Mouse (Mus musculus): ENCODE measurements at regions not wholly inside any gene's neighbourhood (a gene's known extent, or its start where the extent isn't known, plus 50 kb on each side); places are given as distances from the start of the nearest gene placed in this dataset.

DNA sequence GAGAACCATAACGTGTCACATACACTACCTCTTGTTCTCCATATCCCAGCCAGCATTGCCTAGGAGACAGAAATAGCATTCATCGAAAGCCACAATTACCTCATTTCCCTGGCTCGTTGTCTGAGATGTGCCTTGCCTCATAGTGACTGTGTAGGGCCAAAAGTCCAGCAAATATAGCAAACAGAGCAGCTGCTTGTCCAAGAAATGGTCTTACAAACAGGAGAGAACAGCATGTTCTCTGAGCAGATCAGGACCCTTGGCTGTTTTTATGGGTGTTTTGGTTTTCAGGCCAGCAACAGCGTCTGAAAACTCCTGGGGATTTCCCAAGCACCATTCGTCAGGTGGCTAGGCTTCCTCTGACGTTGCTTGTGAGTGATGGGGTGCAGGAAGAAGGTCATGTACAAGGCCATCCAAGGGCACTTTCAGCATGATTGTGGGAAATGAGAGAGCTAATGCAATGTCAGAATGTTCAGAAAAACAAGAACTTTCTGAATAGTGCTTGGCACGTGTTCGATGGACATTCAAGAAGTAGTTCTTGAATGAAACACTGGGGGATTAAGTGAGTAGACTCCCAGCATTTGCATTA lies 528.9 kb upstream of the Pappa start:
- in situ Hi-C loops (cut with MboI; ENCODE audit: low sequenced_read_pairs), result no loop called here

GRCm38 (mm10) chr4:64598465-64598864 lies 525.5 kb upstream of the Pappa start:
- in situ Hi-C loops (cut with MboI; ENCODE audit: low sequenced_read_pairs), result no loop called here

- in situ Hi-C loops (cut with MboI; ENCODE audit: low sequenced_read_pairs), result no loop called here
Observed at GRCm38 (mm10) chr4:64599222-64599621, 524.8 kb upstream of the Pappa start.

DNA sequence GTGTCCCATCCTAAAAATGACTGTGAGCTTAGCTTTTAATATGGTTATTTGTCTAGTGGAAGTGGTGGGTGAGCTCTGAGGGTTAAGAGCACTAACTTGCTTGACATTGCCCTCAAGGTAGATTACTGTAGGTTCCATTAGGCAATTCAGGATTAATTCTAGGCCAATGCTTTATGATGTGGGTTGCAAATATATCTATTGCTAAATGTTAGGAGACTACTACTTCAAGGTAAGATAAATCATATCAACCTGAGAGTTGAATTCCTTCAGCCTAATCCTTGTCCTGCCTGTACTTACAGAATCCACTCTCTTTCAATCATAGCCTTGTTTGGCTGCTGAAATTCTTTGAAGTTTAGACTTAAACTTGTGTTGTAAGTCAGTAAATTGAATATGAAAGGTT lies 501.2 kb upstream of the Pappa start:
- in situ Hi-C loops (cut with MboI; ENCODE audit: low sequenced_read_pairs), result no loop called here

DNA sequence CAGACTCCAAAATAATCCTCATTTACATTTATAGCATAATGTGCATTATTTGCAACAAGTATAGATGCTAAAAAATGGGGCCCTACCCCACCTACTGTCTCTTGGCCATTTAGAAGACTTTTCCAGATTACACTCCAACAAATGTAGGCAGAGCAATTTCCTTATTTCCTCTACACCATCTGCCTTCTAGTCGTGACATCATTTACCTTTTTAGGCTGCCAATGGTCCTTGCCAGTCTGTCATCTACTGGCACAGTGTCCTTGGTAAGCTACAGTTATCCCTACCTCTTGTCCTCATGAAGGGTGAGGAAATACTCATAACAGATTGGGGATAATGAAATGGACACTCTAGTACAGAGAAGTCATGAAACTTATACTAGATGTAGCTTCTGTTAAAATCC lies 491.8 kb upstream of the Pappa start:
- in situ Hi-C loops (cut with MboI; ENCODE audit: low sequenced_read_pairs), result no loop called here

DNA sequence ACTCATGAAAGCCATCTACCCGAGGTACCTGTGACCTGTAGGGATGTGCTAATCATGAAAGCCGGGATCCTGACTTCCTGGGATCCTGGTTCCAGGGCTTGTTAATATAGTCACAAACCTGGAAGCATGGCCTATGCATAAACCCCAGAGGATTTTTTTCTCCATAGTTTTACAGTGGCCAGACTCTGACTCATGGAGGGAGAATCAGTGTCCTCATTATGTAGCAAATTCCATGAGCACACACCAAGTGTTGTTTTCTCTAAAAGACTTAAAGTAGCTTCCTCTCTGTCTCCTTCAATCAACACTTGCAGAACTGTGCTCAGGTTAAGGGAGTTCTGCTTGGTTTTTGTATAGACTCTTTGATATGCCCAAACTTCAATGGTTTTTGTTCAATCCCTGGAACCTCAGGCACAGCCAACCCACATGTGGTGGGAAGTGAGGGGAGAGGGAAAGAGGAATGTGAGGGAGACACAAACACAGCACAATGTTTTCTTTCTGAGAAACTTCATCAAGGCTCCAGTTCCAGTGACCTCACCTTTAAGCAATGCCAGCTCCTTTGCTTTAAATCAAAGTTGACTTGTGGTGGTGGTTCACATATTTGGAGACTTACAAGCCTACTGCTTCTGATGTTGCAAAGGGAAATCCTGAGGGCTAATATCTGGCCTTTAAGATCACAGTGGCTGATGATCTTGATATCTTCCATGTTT lies 488.6 kb upstream of the Pappa start:
- in situ Hi-C loops (cut with MboI; ENCODE audit: low sequenced_read_pairs), result no loop called here

GRCm38 (mm10) chr4:64640056-64640455 lies 483.9 kb upstream of the Pappa start:
- in situ Hi-C loops (cut with MboI; ENCODE audit: low sequenced_read_pairs), result no loop called here

DNA sequence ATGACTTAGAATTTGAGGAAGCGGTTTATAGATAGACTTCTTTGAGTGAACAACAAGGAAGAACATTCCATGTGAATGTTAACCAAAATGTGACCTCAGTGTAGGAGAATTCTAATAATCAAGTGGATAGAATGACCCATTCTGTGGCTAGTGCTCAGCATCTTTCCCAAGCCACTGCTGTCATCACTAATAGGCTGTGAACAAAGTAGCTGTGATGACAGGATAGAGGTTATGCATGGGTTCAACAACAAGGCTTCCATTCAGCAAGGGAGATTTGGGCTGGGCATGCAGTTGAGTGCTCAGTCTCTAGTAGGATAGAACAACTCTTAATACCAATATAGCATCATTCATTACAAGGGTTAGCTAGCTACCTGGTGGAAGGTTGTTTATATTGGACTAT lies 483.0 kb upstream of the Pappa start:
- in situ Hi-C loops (cut with MboI; ENCODE audit: low sequenced_read_pairs), result no loop called here

GRCm38 (mm10) chr4:64645141-64645540 lies 478.8 kb upstream of the Pappa start:
- in situ Hi-C loops (cut with MboI; ENCODE audit: low sequenced_read_pairs), result no loop called here

DNA sequence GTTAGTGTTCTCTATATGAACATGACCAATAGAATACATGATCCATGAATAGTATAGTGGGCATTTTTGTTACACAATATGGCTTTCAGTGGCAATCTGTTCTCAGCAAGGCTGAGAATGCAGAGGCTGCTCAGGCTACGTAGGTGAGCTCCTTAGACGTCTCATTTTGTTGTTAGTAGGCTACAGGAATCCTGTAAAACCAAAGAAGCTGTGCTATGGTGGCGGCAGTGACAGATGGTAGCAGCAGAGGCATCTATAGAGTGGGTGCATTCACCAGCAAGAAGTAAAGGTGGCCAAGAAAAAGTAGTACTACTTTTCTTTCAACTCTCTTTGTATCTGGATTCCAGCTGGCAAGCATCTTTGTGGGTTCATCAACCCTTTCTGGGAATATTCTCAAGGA lies 469.8 kb upstream of the Pappa start:
- in situ Hi-C loops (cut with MboI; ENCODE audit: low sequenced_read_pairs), result no loop called here

GRCm38 (mm10) chr4:64655534-64655933 lies 468.4 kb upstream of the Pappa start:
- in situ Hi-C loops (cut with MboI; ENCODE audit: low sequenced_read_pairs), result no loop called here

DNA sequence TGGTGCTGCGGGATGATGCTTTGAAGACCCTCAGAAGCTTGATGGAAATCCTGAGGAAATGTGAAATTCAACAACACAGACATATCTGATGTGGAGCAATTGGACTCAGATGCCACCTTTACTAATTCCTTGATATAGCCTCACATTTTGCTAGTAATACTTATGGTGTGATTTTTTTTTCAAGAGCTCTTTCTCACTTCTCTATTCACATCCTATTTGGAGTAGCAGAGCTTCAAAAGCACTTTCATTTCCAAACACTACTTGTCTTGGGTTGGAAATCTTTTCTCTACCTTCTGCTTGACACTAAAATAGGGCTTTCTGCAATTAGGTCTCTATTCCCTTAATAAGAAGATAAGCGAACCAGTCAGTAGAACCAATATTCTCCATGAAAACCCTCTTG lies 460.3 kb upstream of the Pappa start:
- in situ Hi-C loops (cut with MboI; ENCODE audit: low sequenced_read_pairs), result no loop called here

DNA sequence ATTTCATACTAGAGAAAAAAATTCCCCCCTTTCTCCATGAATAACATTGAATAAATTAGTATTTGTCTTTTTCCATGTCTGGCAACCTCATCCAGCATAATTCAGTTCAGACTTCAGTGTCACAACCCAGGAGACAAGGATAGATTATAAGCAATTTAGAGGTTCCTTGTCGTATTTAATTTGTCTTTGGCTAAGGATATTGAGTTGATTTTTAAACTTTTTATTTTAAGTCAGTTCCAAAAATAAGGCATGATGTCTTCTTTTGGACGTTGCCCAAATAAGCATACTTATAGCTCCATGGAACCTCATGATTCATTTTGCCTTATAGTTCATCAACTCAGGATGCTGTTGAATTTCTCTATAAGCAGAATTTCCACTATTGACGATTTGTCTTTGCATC lies 456.0 kb upstream of the Pappa start:
- in situ Hi-C loops (cut with MboI; ENCODE audit: low sequenced_read_pairs), result no loop called here

DNA sequence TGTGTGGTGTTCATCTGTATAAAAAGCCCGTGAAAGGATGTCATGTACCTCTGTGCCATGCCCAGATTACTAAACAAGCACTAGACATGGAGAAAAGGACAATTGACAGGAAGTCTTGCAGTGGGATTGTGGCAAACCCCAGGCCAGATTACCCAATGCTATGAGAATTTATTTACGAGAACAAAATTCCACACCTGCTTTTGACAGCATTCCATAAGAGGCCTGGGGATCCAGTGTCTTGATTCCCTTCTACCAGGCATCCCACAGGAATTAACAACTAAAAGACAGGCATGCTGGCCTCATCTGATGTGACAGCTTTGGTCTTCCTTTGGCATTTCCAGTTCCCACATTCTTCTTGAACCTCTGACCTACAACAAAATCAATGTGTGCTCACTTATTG lies 454.3 kb upstream of the Pappa start:
- in situ Hi-C loops (cut with MboI; ENCODE audit: low sequenced_read_pairs), result no loop called here

DNA sequence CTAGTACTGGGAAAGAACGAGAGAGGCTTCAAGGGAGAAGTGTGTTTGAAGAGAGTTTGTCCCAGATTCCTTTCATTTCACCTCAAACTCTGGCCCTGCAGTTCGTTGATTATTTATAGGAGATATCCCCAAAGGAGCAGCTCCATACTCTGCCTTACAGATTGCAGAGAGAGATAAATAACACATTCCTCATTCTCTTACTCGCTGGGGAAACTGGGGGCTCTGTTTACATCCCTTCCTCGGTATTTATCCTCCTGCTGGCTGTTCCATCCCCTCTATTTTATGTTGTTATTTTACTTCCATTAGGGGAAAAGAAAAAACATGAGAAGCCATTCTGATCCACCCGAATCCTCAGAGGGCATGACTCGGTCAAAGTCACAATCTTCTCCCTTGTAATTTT lies 447.5 kb upstream of the Pappa start:
- in situ Hi-C loops (cut with MboI; ENCODE audit: low sequenced_read_pairs), result no loop called here

DNA sequence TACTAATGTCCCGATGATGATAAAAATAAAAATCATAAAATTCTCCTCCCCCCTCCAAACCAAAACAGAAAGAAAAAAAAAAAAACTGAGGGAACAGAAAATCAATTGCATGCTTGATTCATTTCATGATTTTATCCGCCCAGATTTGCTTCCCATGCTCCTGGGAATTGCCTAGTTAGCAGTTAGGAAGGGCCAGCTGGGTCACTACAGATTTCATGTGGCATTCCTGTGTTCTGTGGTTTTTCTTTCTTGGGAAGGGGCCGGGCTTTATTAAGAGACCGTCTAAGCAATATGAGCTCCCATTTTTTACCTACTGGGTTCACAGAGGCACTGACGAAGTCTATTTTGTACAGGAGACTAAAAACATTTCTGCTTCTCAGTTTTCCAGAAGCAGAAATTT lies 447.1 kb upstream of the Pappa start:
- in situ Hi-C loops (cut with MboI; ENCODE audit: low sequenced_read_pairs), result no loop called here

DNA sequence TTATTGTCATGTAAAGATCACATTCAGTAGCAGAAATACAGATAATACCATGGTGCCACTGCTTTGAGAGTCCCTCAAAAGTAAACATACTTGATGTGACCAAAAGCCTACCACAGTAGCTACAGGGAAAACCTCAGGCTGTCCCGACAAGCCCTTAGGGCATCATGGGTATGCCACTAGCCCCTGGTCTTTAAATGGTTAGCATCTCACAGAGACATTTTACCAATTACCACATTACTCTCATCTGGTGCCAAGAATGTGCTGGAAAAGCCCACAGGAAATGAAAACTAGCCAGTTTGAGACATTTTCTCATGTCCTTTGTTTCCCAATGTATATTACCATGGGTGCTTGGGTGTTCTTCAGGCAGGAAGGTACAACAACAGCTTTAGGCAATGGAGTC lies 439.3 kb upstream of the Pappa start:
- in situ Hi-C loops (cut with MboI; ENCODE audit: low sequenced_read_pairs), result no loop called here

DNA sequence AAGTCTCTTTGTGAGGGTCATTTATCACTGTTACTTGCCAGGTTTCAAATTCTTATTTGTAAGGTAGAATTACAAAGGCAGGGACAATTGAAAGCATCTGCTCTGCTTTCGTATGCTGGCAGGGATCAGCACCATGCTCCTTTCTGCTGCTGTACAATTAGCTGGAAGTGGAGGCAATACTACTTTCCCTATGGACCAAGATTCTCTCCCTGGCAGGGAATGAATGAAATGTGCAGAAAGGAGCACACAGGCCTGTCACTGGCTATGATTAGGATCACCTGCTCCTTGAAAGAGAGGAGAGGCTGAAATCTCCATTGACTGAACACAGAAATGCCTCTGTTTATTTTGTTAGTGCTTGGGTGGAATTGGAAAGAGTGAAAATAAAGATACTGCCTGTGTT lies 427.8 kb upstream of the Pappa start:
- in situ Hi-C loops (cut with MboI; ENCODE audit: low sequenced_read_pairs), result no loop called here

DNA sequence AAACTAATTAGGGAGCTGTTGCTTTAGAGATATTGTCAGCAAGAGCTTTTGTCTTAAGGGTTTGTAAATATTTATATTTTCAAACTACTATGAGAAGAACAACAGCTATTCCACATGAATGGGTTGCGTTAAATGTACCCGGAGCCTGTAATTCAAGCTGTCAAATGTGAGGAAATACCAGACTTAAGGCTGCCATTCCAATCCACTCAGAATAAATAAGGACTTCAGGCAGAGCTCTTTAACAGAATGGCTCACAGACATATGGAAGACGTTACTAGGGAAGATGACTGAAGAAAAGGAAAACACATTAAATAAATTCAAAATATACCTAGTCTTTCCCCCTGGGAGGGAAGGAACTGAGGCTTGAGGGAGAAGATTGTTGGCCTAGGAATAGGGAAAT lies 400.7 kb upstream of the Pappa start:
- in situ Hi-C loops (cut with MboI; ENCODE audit: low sequenced_read_pairs), result no loop called here

GRCm38 (mm10) chr4:64724851-64725250 lies 399.1 kb upstream of the Pappa start:
- in situ Hi-C loops (cut with MboI; ENCODE audit: low sequenced_read_pairs), result no loop called here

- in situ Hi-C loops (cut with MboI; ENCODE audit: low sequenced_read_pairs), result no loop called here
Observed at GRCm38 (mm10) chr4:64755986-64756385, 368.0 kb upstream of the Pappa start.

- in situ Hi-C loops (cut with MboI; ENCODE audit: low sequenced_read_pairs), result no loop called here
Observed at GRCm38 (mm10) chr4:64768610-64769009, 355.4 kb upstream of the Pappa start.

GRCm38 (mm10) chr4:64803886-64804285 lies 320.1 kb upstream of the Pappa start:
- in situ Hi-C loops (cut with MboI; ENCODE audit: low sequenced_read_pairs), result no loop called here
